Mouse (Mus musculus) testis, adult 2 months (tissue): ENCODE data around the gene Wscd1.

Experiments used
- CTCF ChIP-seq: fragments of 200-500 bp; IDR thresholded peaks from 2 replicates; pipeline ENCODE4 v1.5.1; 2012; ENCODE audit warnings: low read depth, mild to moderate bottlenecking, inconsistent platforms, low read length, moderate library complexity; ENCODE audit not compliant: control insufficient read depth, insufficient read depth, insufficient replicate concordance
- POLR2A ChIP-seq: fragments of 200-500 bp; IDR thresholded peaks from 2 replicates; pipeline ENCODE4 v1.6.1; 2012; ENCODE audit warnings: low read depth, mild to moderate bottlenecking, inconsistent platforms, low read length, moderate library complexity; ENCODE audit not compliant: control insufficient read depth

DNA sequence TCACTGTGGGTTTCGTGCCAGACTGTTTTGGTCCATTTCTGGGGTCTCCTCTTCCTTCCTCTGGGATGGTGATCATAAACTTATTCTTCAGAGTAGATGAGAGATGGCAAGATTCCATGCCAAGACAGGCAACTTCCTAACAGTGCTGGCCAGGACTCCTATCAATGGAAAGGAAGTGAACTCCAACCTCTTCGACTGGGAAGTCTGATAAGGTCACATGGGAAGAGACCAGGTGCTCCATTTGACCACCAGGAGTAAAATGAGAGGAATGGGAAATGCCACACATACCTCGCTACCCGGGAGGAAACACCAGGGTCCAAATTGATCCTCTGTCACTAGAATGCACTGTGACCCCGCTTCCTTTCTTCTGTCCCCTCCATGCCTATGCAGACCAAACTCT, 68.4 kb downstream of the Wscd1 start:
- TF ChIP-seq CTCF (no peak), POLR2A (no peak)
